Mouse (Mus musculus) heart, embryonic 14.5 days (tissue): ENCODE data around the gene Foxd4. TPM values are rescaled to one million over a fixed set of nuclear protein-coding genes. Genes with fewer than 3 reads are reported as not detected.
A peak's percentile ranks its signal among the peaks of the same experiment; 100 is the strongest.

Experiments used
- ATAC-seq: fragments of 200-750 bp; cut with Nextera tagmentation; 2 replicates; pipeline ENCODE4 v1.8.0; 2017; ENCODE audit warnings: low read depth, moderate TSS enrichment; ENCODE audit not compliant: insufficient number of reproducible peaks, insufficient read depth, low FRiP score
- H3K27ac ChIP-seq, 2 experiments: fragments of 200-500 bp in 1 of 2; fragments of 300-500 bp in 1 of 2; sonication (generic) in 1 of 2; replicated peaks in 1 of 2; 2 replicates each; pipeline ENCODE4 v1.5.1; 2012 to 2014; ENCODE audit warnings: low read depth in 2 of 2, low read length in 2 of 2, control low read depth in 1 of 2, mild to moderate bottlenecking in 1 of 2, mixed read lengths in 1 of 2; ENCODE audit not compliant: control insufficient read depth in 1 of 2, insufficient read depth in 1 of 2
- H3K27me3 ChIP-seq: fragments of 300-500 bp; sonication (generic); 2 replicates; pipeline ENCODE4 v1.6.1; 2014; ENCODE audit warnings: mild to moderate bottlenecking, low read length, control low read depth; ENCODE audit not compliant: control insufficient read depth, insufficient read depth
- H3K36me3 ChIP-seq: fragments of 300-500 bp; sonication (generic); 2 replicates; pipeline ENCODE4 v1.6.1; 2014; ENCODE audit warnings: mild to moderate bottlenecking, control low read depth, low read length, mixed read lengths; ENCODE audit not compliant: control insufficient read depth, insufficient read depth
- H3K4me1 ChIP-seq, 2 experiments: fragments of 200-500 bp in 1 of 2; fragments of 300-500 bp in 1 of 2; sonication (generic) in 1 of 2; 2 replicates each; pipeline ENCODE4 v1.6.1; 2012 to 2014; ENCODE audit warnings: low read length in 2 of 2, control low read depth in 1 of 2, mixed read lengths in 1 of 2; ENCODE audit not compliant: control insufficient read depth in 2 of 2, insufficient read depth in 2 of 2
- H3K4me2 ChIP-seq: fragments of 300-500 bp; sonication (generic); 2 replicates; pipeline ENCODE4 v1.6.1; 2014; ENCODE audit warnings: mild to moderate bottlenecking, low read length
- H3K4me3 ChIP-seq, 2 experiments: fragments of 200-500 bp in 1 of 2; fragments of 300-500 bp in 1 of 2; sonication (generic) in 1 of 2; 2 replicates each; pipeline ENCODE4 v1.5.1; 2012 to 2014; ENCODE audit warnings: low read length in 2 of 2, mild to moderate bottlenecking in 2 of 2, control low read depth in 1 of 2, low read depth in 1 of 2, moderate library complexity in 1 of 2; ENCODE audit not compliant: control insufficient read depth in 1 of 2, insufficient read depth in 1 of 2
- H3K9ac ChIP-seq: fragments of 300-500 bp; sonication (generic); 2 replicates; pipeline ENCODE4 v1.6.1; 2014; ENCODE audit warnings: mild to moderate bottlenecking, low read length
- H3K9me3 ChIP-seq: fragments of 300-500 bp; sonication (generic); 2 replicates; pipeline ENCODE4 v1.6.1; 2016; ENCODE audit warnings: low read length, control low read depth; ENCODE audit not compliant: control insufficient read depth
- WGBS: fragments of 180-500 bp; shearing (Covaris S2); extraction: QIAGEN DNeasy Blood & Tissue Kit; methylation state at CpG from one replicate; pipeline ENCODE4 v1.1.7; 2014; 5-methylcytosine and 5-hydroxymethylcytosine counted together
- microRNA-seq: library from miRNA; unstranded; fragments of <30 nt; microRNA quantifications from one replicate; pipeline ENCODE4, GENCODE M21; 2016
- polyA plus RNA-seq: library from polyadenylated mRNA; unstranded; fragments of >200 nt; fragmentation: Nextera tagmentation; extraction: Ambion mirVana; gene quantifications from 2 replicates; pipeline ENCODE4 v1.2.1, GENCODE M21; 2014

Gene Foxd4
- polyA plus RNA-seq, 1 experiment from 2014 or later, result not detected

DNA sequence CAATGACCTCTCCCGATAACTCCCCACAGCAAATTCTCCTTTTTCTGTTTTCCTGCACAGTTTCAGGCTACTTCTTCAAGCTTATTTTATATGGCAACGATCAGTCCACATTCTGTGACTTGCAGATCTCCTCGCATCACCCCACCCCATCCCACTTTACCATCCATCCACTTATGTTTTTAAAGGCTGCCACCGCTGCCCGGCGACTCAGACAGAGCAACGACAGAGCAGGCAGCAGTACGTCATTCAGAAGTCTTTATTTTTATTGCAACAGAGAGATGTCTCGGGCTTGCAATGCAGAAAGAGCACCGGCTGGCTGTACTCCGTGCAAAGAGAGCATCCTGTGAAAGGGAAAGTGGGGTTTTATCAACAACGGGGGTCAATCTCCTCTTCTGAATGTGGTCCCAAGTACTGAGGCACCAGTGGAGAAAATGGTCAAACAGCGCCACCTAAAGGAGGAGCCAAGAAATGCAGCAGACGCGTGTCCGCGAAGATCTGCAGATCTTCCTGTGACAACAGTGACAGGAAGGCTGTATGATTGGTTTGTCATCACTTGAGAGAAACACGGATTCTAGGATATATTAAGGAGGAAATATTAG lies 29.9 kb downstream of the Foxd4 start:
- Histone ChIP-seq H3K27ac (no peak overlapping the region), H3K4me1 (no peaks in the 10 kb centered on the region; a peak in 1 of 4 replicates), H3K4me2 (peak overlapping the region; percentile 68), H3K4me3 (peak overlapping the region; percentile 37 to 42), H3K36me3 (no peaks in the 10 kb centered on the region), H3K9me3 (no peaks in the 10 kb centered on the region), H3K9ac (peak overlapping the region; percentile 32; the same call in 1 of the 2 replicates), H3K27me3 (0 out of 2 replicates have a peak, but pooled peaks cover 3% of the 10 kb centered on the region)
- no peak for ATAC-seq
- 15% methylated on average over 18 of the region's 18 CpGs for WGBS

DNA sequence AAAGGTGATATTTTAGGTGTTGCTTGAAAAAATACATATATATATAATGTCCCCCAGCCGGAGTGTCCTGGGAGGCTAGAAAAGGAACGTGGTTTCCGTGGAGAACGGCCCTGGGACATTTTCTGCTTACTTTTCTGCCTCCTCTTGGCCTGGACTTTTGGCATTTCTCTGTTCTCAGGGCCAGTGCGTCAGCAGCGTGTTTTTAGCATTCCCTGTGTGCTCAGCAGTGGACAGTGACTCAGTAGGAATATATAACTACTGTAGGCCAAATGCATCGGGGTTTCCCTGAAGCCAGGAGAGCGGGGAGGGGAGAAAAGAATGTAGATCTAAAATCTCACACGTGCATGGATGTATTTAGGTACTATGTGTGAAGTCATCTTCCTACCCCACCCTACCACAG lies 35.6 kb downstream of the Foxd4 start:
- H3K4me2 ChIP-seq, result no peak overlapping the region
- H3K4me1 ChIP-seq, result peaks cover 9 to 14% of the 10 kb centered on the region in 2 experiments
- WGBS, result 76% methylated on average over 9 of the region's 9 CpGs
- no peak overlapping the region for H3K27ac ChIP-seq
- H3K9ac ChIP-seq, result no peak overlapping the region
- ATAC-seq, result no peak
- H3K27me3 ChIP-seq, result no peaks in the 10 kb centered on the region
- H3K4me3 ChIP-seq, result no peak overlapping the region
- H3K36me3 ChIP-seq, result no peaks in the 10 kb centered on the region
- H3K9me3 ChIP-seq, result no peaks in the 10 kb centered on the region

DNA sequence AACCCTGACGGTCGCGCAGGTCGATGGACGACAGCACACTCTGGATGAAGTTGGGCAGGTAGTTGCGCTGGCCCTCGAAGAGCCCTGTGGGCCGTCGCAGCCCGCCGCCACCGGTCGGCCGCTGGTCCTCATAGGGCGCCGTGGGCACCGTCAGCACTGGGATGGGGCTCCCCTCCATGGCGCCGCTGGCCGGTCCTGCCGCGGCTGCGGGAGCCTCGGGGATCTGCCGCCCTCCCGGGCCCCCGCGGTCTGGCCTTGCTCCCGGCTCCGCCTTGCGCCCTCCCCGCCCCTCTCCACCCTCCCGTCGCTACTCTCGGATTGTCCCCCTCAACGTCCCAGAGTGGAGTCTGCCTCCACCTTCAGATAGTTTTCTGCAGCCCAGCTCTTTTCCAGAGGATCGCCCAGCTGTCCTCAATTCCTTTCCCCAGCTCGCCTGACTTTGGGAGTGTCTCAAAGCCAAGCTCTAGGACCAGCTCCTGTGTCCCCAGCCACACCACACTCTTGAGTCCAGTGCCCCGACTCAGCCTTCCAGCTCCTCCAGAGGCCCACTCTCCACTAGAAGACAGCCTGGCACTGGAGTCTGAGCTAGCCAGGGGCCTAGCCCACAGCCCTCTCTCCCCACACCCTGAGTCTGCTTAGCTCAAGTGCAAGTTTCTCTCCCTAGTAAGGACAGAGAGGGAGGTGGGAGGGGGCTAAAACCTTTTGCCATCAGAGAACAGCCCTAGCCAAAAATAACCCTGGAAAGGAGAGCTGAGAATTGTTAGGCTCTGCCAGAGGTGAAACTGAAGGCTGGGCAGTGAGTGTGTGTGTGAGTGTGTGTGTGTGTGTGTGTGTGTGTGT lies 39.2 kb downstream of the Foxd4 start, which contains the start of gene Pgm5:
Gene Pgm5 (minus strand): TSS at position 244 of the 840 bp plus-strand sequence.
- under 1% methylated on average over 38 of the region's 39 CpGs for WGBS
- H3K4me3 ChIP-seq, result peak within 1 kb of the TSS; percentile 59 to 79
- no peaks in the 10 kb centered on the region for H3K9me3 ChIP-seq
- H3K27me3 ChIP-seq, result no peaks in the 10 kb centered on the region
- peaks cover 14 to 16% of the 10 kb centered on the region in 2 experiments for H3K4me1 ChIP-seq
- H3K27ac ChIP-seq, result peak within 1 kb of the TSS; percentile 95 to 96
- H3K9ac ChIP-seq, result peak within 1 kb of the TSS; percentile 87
- H3K4me2 ChIP-seq, result peak within 1 kb of the TSS; percentile 78
- no peaks in the 10 kb centered on the region for H3K36me3 ChIP-seq
- ATAC-seq, result peak; percentile 81

DNA sequence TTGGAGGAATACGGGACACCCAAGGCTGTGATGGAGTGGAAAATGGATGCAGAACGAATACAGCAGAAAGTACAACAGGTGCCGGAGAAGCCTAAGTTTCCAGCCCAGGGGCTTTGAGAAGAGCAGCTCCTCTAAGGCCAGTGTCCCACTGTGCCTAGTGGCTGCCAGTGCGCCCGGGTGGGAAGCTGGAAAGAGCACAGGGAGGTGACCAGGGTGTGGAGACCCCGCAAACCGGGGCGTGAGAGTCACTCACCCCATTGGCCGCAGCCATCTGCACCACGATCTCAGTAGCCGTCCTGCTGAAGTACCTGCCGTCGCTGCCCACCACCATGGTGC lies 39.8 kb downstream of the Foxd4 start:
- no peaks in the 10 kb centered on the region for H3K36me3 ChIP-seq
- H3K4me3 ChIP-seq, result peak overlapping the region; percentile 59 to 79
- H3K9ac ChIP-seq, result peak overlapping the region; percentile 87
- peak overlapping the region; percentile 95 to 96 for H3K27ac ChIP-seq
- peak overlapping the region; percentile 78 for H3K4me2 ChIP-seq
- peak; percentile 36 for ATAC-seq
- H3K27me3 ChIP-seq, result no peaks in the 10 kb centered on the region
- 12% methylated on average over 13 of the region's 13 CpGs for WGBS
- H3K4me1 ChIP-seq, result peaks cover 14 to 21% of the 10 kb centered on the region in 2 experiments
- H3K9me3 ChIP-seq, result no peaks in the 10 kb centered on the region

DNA sequence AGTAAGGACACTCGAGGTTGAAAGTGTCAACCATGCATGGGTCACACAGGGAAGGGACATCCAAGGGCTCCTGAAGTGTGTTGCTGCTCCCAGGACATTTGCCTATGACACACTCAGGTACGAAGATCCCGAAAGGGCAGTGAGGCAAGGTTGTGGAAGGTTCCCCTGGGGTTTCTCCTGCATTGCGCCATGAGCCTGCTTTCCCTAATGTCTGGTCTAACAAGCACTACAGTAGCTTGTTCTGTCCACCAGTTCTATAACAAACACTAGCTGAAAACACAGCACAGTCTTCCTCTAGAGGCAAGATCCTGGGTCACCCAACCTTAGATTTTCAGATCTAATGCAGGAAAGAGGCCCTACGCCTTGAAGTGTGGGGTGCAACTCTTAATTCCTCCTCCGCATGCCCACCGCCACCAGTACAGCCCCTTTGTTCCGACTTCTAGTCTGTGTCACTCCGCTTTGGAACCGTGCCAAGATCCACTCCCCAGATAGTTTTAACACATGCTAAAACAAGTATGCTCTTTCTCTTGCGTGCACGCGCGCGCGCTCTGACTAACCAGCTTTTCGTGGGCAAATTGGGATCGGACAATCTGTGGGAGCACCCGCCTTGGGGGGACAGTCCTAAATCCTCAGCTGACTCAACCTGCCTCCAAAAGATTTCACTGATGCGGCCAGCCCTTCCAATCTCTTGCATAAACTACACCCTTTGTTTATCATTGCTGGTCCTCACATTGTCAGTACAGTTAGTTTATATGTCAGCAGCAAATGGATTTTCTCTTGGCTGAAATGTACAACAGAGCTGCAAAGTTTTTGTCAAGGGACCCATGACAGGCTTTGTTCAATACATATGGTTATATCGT lies 49.3 kb downstream of the Foxd4 start:
- ATAC-seq, result no peak
- no peaks in the 10 kb centered on the region for H3K9me3 ChIP-seq
- peaks cover 5% of the 10 kb centered on the region; the same call in 1 of the 2 replicates for H3K36me3 ChIP-seq
- 63% methylated on average over 21 of the region's 21 CpGs for WGBS
- no peak overlapping the region for H3K9ac ChIP-seq
- no peaks in the 10 kb centered on the region for H3K27me3 ChIP-seq
- peak overlapping the region; percentile 34 to 35 for H3K27ac ChIP-seq
- no peak overlapping the region for H3K4me3 ChIP-seq
- H3K4me2 ChIP-seq, result peak overlapping the region; percentile 14; the same call in 1 of the 2 replicates
- peaks cover 22 to 47% of the 10 kb centered on the region in 2 experiments for H3K4me1 ChIP-seq

Small RNA genes within 50 kb of the gene (microRNA-seq; reads per million reads assigned to microRNA genes)
- gene Mir3084-1, result not detected

Other genes starting within 250 kb of the Foxd4 start
- 7.1 TPM in 2 replicates for gene Tmem252, start 227.2 kb downstream of the Foxd4 start, polyA plus RNA-seq
- 7.6 and 7.8 TPM in 2 replicates for gene Pgm5, start 39.3 kb downstream of the Foxd4 start, polyA plus RNA-seq
- 765 and 800 TPM in 2 replicates for gene Gm10053, start 25.5 kb downstream of the Foxd4 start, polyA plus RNA-seq
- 16.4 and 16.5 TPM in 2 replicates for gene Cbwd1, start 60.4 kb upstream of the Foxd4 start, polyA plus RNA-seq
- 2.9 and 4.6 TPM in 2 replicates for gene Dock8, start 98.3 kb upstream of the Foxd4 start, polyA plus RNA-seq